Mouse (Mus musculus): ENCODE results near the gene Lhb.

GRCm38 (mm10) chr7:45437046-45437445, 16.4 kb downstream of the Lhb start:
- TF ChIP-seq POLR2A (IDR thresholded peaks at IDR 0.05; ENCODE audit: extremely low read depth, insufficient read depth, low read length) (no peak), CTCF (IDR thresholded peaks at IDR 0.05; ENCODE audit: low read depth, low read length) (no peak)

Measured in liver, adult 2 months (tissue).